Comparison of ENCODE assay signal across 8 mouse cellular contexts in genomic region chr13:100491623-100492022, GRCm38 (mm10). TPM values are rescaled to one million over a fixed set of nuclear protein-coding genes. Genes with fewer than 3 reads are reported as not detected.
DNase-seq lines count a peak whose midpoint lies in the region; ATAC-seq and TF ChIP-seq lines count a peak whose summit lies in the region.

No protein-coding gene starts in this region.

- H3K9ac ChIP-seq in liver, embryonic 13.5 days: peak overlapping the region; percentile 90

- intact Hi-C loops in gastrocnemius, adult 2 months (cut with DNase I): loop anchor here (5.0 to 10.0 kb wide), 3 partner anchors 123 to 341 kb away; partner anchors contain the start of genes Marveld2 and Slc30a5

- H3K4me3 ChIP-seq in gastrocnemius, adult 2 months: peak overlapping the region; percentile 93
- H3K4me3 ChIP-seq in testis, adult 2 months (ENCODE audit: control insufficient read depth, low read depth, low read length): peak overlapping the region; percentile 93
- peak overlapping the region; percentile 94 for H3K4me3 ChIP-seq in liver, embryonic 13.5 days (replicated peaks)

- TF ChIP-seq CTCF in gastrocnemius, adult 2 months (IDR thresholded peaks at IDR 0.05): no peak
- TF ChIP-seq CTCF in testis, adult 2 months (IDR thresholded peaks at IDR 0.05; ENCODE audit: control insufficient read depth, insufficient read depth, insufficient replicate concordance, low read depth, low read length): no peak

- peak overlapping the region; percentile 92 for H3K27ac ChIP-seq in gastrocnemius, adult 2 months
- H3K27ac ChIP-seq in testis, adult 2 months (ENCODE audit: control insufficient read depth, insufficient read depth, low read depth, low read length): no peak overlapping the region; the same call in 1 of the 2 replicates
- peak overlapping the region; percentile 78; the same call in 1 of the 2 replicates for H3K27ac ChIP-seq in liver, embryonic 13.5 days

- 12% methylated on average over 6 of the region's 6 CpGs for WGBS in liver, embryonic 13.5 days (ENCODE audit: insufficient replicate concordance)

- peaks cover 4% of the 10 kb centered on the region; the same call in 1 of the 2 replicates for H3K4me1 ChIP-seq in testis, adult 2 months (ENCODE audit: control insufficient read depth, insufficient read depth, low read length)
- peaks cover 29% of the 10 kb centered on the region for H3K4me1 ChIP-seq in liver, embryonic 13.5 days (replicated peaks)

- no peak for TF ChIP-seq POLR2A in testis, adult 2 months (IDR thresholded peaks at IDR 0.05; ENCODE audit: control insufficient read depth, low read depth, low read length)

- no peaks in the 10 kb centered on the region for H3K27me3 ChIP-seq in testis, adult 2 months (ENCODE audit: control insufficient read depth, insufficient read depth, low read length)
- no peaks in the 10 kb centered on the region for H3K27me3 ChIP-seq in liver, embryonic 13.5 days

- no peak for DNase-seq in gastrocnemius, adult 2 months
- no peak for DNase-seq in gastrocnemius, postnatal 25 days
- no peak for DNase-seq in testis, postnatal 10 days (ENCODE audit: low spot score)
- no peak for DNase-seq in liver, embryonic 13.5 days
- no peak for DNase-seq in adrenal gland, postnatal 36 days
- DNase-seq in urinary bladder, postnatal 10 days (ENCODE audit: low spot score): no peak
- DNase-seq in cerebellum, postnatal 25 days: no peak

- peaks cover 1% of the 10 kb centered on the region; the same call in 1 of the 2 replicates for H3K36me3 ChIP-seq in testis, adult 2 months (ENCODE audit: control insufficient read depth, insufficient read depth, low read length)
- peaks cover 22% of the 10 kb centered on the region for H3K36me3 ChIP-seq in liver, embryonic 13.5 days

- no peak for ATAC-seq in liver, embryonic 13.5 days (ENCODE audit: low read depth)

- peak overlapping the region; percentile 79 for H3K4me2 ChIP-seq in liver, embryonic 13.5 days

- H3K9me3 ChIP-seq in liver, embryonic 13.5 days (replicated peaks): no peaks in the 10 kb centered on the region

RNA-seq across cellular contexts. Expression of gene Gtf2h2, which starts 0.8 kb away (rescaled TPM):
- 10 to 100 TPM; 20.7 to 22.4 TPM for total RNA-seq in gastrocnemius, adult 2 months (2021)
- 10 to 100 TPM; 19.2 to 19.8 TPM for total RNA-seq in gastrocnemius, postnatal 25 days (2021)
- polyA plus RNA-seq in testis, adult 2 months (2012; rRNA removed): 17.9 and 21.6 TPM in 2 replicates
- polyA plus RNA-seq in liver, embryonic 13.5 days (2015; fragmentation: Nextera tagmentation; extraction: Ambion mirVana): 42.5 and 47.7 TPM in 2 replicates
- total RNA-seq in adrenal gland, postnatal 36 days (2021): 10 to 100 TPM; 24.5 to 30.5 TPM

RNA-seq across cellular contexts. Expression of gene Naip1, which starts 39.0 kb away (rescaled TPM):
- not detected for total RNA-seq in gastrocnemius, adult 2 months (2021)
- not detected for total RNA-seq in gastrocnemius, postnatal 25 days (2021)
- polyA plus RNA-seq in testis, adult 2 months (2012; rRNA removed): 0.09 and 0.13 TPM in 2 replicates
- not detected in 2 replicates for polyA plus RNA-seq in liver, embryonic 13.5 days (2015; fragmentation: Nextera tagmentation; extraction: Ambion mirVana)
- total RNA-seq in adrenal gland, postnatal 36 days (2021): under 1 TPM; 0.17 to 0.30 TPM
